Mouse (Mus musculus) neural tube, embryonic 12.5 days (tissue): ENCODE results near the gene Rhd. TPM values are rescaled to one million over a fixed set of nuclear protein-coding genes. Genes with fewer than 3 reads are reported as not detected.

ENCODE experiments used
- ATAC-seq: fragments of 200-750 bp; cut with Nextera tagmentation; 2 replicates; pipeline ENCODE4 v1.8.0; 2017; ENCODE audit warnings: low read depth, mild to moderate bottlenecking, moderate TSS enrichment, moderate library complexity; ENCODE audit not compliant: low FRiP score
- H3K27ac ChIP-seq: fragments of 300-500 bp; sonication (generic); 2 replicates; pipeline ENCODE4 v1.5.1; 2016
- H3K27me3 ChIP-seq: fragments of 300-500 bp; sonication (generic); replicated peaks from 2 replicates; pipeline ENCODE4 v1.6.1; 2016; ENCODE audit warnings: mild to moderate bottlenecking
- H3K36me3 ChIP-seq: fragments of 300-500 bp; sonication (generic); 2 replicates; pipeline ENCODE4 v1.6.1; 2016; ENCODE audit warnings: mild to moderate bottlenecking
- H3K4me1 ChIP-seq: fragments of 300-500 bp; sonication (generic); 2 replicates; pipeline ENCODE4 v1.6.1; 2016
- H3K4me2 ChIP-seq: fragments of 300-500 bp; sonication (generic); replicated peaks from 2 replicates; pipeline ENCODE4 v1.6.1; 2016; ENCODE audit warnings: mild to moderate bottlenecking
- H3K4me3 ChIP-seq: fragments of 300-500 bp; sonication (generic); 2 replicates; pipeline ENCODE4 v1.5.1; 2016
- H3K9ac ChIP-seq: fragments of 300-500 bp; sonication (generic); 2 replicates; pipeline ENCODE4 v1.6.1; 2016; ENCODE audit warnings: mild to moderate bottlenecking
- H3K9me3 ChIP-seq: fragments of 300-500 bp; sonication (generic); 2 replicates; pipeline ENCODE4 v1.6.1; 2016; ENCODE audit warnings: mild to moderate bottlenecking
- WGBS: fragments of 180-500 bp; shearing (Covaris S2); methylation state at CpG from one replicate; pipeline ENCODE4 v1.1.7; 2016; 5-methylcytosine and 5-hydroxymethylcytosine counted together
- polyA plus RNA-seq: library from polyadenylated mRNA; unstranded; fragments of >200 nt; fragmentation: Nextera tagmentation; extraction: Ambion mirVana; gene quantifications from 2 replicates; pipeline ENCODE4 v1.2.1, GENCODE M21; 2016

Gene Rhd
- polyA plus RNA-seq, 1 experiment from 2014 or later, result 6.7 TPM

DNA sequence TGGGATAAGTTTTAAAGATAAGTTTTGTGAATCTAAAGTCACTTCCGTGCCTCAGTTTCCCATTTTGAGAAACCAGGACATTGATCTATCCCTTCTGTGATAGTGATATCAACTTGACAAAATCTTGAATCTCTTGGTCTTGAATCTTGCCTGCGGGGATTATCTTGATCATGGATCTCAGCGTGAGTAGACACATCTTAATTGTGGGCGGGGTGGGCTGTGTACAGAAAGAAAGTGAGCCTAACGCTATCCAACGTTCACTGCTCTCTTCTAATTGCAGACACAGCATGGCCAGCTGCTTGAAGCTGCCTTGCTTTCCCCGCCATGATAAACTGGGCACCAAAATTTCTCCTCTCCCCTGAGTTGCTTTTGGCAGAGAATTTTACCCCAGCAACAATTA is 1.3 kb upstream of the Rhd start:
- Histone ChIP-seq H3K27me3 (no peaks in the 10 kb centered on the region), H3K4me2 (no peak overlapping the region), H3K4me3 (no peak overlapping the region), H3K4me1 (no peaks in the 10 kb centered on the region), H3K9me3 (no peaks in the 10 kb centered on the region), H3K36me3 (no peaks in the 10 kb centered on the region), H3K9ac (no peak overlapping the region), H3K27ac (no peak overlapping the region)
- ATAC-seq, result no peak
- WGBS, result 84% methylated on average over 7 of the region's 7 CpGs

DNA sequence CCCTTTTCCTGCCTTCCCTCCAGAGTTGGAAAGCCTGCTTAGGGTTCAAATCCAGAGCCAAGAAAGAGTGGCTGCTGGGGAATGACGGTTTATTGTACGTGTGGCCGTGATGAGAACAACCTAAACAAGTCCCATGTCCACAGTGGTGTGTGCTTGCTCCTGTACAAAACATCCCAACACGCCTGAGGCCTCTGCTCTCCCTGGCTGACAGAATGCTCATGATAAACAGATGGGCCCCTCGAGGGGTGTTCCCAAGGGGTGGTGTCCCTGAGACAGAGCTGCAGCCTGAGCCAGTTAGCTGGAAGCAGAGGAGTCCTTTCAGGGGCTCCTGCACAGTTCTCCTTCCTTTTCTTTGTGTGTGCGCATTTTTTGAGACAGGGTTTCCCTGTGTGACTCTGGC is 1.0 kb downstream of the Rhd start:
- H3K9me3 ChIP-seq, result no peaks in the 10 kb centered on the region
- H3K36me3 ChIP-seq, result no peaks in the 10 kb centered on the region
- H3K4me2 ChIP-seq, result no peak overlapping the region
- 77% methylated on average over 6 of the region's 6 CpGs for WGBS
- peaks cover 18% of the 10 kb centered on the region for H3K27me3 ChIP-seq
- no peak for ATAC-seq
- no peak overlapping the region for H3K27ac ChIP-seq
- H3K4me3 ChIP-seq, result no peak overlapping the region
- H3K4me1 ChIP-seq, result no peaks in the 10 kb centered on the region
- no peak overlapping the region for H3K9ac ChIP-seq

DNA sequence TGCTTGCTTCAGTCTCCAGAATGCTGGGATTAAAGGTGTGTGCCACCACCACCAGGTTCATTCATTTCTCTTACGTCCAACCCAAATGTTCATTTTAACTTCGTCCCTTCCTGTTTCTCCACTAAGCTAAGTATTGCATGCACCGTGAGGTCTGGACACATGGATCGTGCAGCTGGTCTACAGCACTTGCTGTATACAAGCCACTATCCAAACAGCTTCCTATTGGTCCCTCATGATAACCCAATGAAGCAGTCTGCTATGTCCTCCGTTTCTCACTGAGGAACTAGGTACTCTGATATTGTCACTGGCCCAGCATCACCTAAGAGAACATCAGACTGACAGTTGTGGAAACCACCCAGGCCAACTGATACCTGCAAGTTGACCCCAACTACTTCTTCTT is 1.5 kb downstream of the Rhd start:
- Histone ChIP-seq H3K36me3 (no peaks in the 10 kb centered on the region), H3K9me3 (no peaks in the 10 kb centered on the region), H3K4me2 (no peak overlapping the region), H3K4me3 (no peak overlapping the region), H3K27ac (no peak overlapping the region), H3K4me1 (no peaks in the 10 kb centered on the region), H3K27me3 (peaks cover 23% of the 10 kb centered on the region), H3K9ac (no peak overlapping the region)
- WGBS, result 92% methylated on average over 5 of the region's 5 CpGs
- ATAC-seq, result no peak

DNA sequence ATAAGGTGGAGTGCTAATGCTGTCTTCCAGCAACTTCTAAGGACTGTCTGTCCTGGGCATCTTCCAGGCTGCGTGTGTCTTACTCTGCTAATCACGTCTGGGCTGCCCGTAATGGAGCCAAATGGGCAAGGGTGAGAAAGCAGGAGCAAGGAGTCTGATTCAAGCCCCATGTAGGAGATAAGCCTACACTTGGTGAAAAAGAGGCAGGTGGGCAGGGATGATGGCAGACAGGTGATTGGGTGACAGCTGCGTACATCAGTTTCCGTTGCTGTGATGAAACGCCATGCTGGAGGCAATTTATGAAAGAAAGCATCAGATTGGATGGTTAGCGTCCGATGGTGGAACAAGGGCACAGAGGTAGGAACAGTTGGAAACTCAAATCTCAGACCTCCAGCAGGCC is 2.9 kb downstream of the Rhd start:
- H3K27ac ChIP-seq, result no peak overlapping the region
- H3K9ac ChIP-seq, result no peak overlapping the region
- H3K9me3 ChIP-seq, result no peaks in the 10 kb centered on the region
- WGBS, result 94% methylated on average over 8 of the region's 8 CpGs
- H3K4me1 ChIP-seq, result no peaks in the 10 kb centered on the region
- no peak overlapping the region for H3K4me3 ChIP-seq
- no peak overlapping the region for H3K4me2 ChIP-seq
- ATAC-seq, result no peak
- H3K36me3 ChIP-seq, result no peaks in the 10 kb centered on the region
- H3K27me3 ChIP-seq, result peaks cover 25% of the 10 kb centered on the region

DNA sequence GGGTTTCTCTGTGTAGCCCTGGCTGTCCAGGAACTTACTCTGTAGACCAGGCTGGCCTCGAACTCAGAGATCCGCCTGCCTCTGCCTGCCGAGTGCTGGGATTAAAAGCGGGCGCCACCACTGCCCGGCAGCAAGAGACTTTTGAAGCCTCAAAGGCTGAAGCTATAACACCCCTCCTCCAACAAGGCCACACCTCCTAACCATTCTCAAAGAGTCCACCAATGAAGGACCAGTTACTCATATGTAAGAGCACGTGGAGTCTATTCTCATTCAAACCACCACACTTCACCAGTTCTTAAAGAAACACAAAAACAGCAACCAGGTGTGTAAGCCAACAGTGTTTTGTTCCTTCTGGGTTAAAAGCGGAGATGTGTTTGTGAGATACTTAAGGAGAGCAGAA is 3.3 kb downstream of the Rhd start:
- H3K4me3 ChIP-seq, result no peak overlapping the region
- WGBS, result 89% methylated on average over 8 of the region's 8 CpGs
- H3K27ac ChIP-seq, result no peak overlapping the region
- no peak overlapping the region for H3K4me2 ChIP-seq
- peaks cover 25% of the 10 kb centered on the region for H3K27me3 ChIP-seq
- H3K9ac ChIP-seq, result no peak overlapping the region
- no peaks in the 10 kb centered on the region for H3K9me3 ChIP-seq
- ATAC-seq, result no peak
- no peaks in the 10 kb centered on the region for H3K36me3 ChIP-seq
- no peaks in the 10 kb centered on the region for H3K4me1 ChIP-seq

DNA sequence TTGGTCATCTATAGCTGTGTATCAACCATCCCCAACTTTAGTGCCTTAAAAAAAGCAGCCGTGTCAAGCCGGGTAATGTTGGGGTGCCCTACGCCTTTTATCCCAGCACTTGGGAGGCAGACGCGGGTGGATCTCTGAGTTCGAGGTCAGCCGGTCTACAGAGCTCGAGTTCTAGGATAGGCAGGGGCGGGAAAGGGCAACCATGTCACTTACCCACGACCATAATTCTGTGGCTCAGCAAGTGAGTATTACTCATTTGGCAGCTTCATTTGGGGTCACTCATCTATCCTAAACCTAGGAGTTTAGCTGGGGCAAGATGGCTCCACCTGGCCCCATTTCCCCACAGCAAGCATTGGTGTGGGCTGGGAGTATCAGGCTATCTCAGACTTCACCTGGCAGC is 3.7 kb downstream of the Rhd start:
- Histone ChIP-seq H3K4me1 (no peaks in the 10 kb centered on the region), H3K4me2 (no peak overlapping the region), H3K9me3 (no peaks in the 10 kb centered on the region), H3K27ac (no peak overlapping the region), H3K9ac (no peak overlapping the region), H3K4me3 (no peak overlapping the region), H3K36me3 (no peaks in the 10 kb centered on the region), H3K27me3 (peaks cover 25% of the 10 kb centered on the region)
- no peak for ATAC-seq
- WGBS, result 90% methylated on average over 10 of the region's 10 CpGs

DNA sequence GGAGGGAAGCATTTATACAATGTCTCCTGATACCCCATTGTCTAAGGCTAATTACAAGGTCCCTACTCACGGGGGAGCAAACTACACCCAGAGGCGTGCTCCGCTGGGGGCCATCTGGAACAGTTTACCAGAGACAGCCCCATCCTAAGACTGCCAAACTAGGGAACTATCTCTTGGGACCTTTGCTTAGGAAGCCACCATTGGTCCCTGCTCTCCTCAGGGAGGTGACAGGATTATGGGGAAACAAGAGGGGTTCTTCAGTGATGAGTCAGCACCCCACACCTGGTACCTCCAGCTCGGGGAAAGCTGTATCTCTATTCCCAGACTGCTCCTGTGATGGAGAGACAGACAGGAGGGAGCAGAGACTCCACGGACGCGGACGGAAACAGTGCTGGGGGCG is 4.2 kb downstream of the Rhd start:
- Histone ChIP-seq H3K27me3 (peaks cover 25% of the 10 kb centered on the region), H3K4me1 (no peaks in the 10 kb centered on the region)
- ATAC-seq, result no peak

DNA sequence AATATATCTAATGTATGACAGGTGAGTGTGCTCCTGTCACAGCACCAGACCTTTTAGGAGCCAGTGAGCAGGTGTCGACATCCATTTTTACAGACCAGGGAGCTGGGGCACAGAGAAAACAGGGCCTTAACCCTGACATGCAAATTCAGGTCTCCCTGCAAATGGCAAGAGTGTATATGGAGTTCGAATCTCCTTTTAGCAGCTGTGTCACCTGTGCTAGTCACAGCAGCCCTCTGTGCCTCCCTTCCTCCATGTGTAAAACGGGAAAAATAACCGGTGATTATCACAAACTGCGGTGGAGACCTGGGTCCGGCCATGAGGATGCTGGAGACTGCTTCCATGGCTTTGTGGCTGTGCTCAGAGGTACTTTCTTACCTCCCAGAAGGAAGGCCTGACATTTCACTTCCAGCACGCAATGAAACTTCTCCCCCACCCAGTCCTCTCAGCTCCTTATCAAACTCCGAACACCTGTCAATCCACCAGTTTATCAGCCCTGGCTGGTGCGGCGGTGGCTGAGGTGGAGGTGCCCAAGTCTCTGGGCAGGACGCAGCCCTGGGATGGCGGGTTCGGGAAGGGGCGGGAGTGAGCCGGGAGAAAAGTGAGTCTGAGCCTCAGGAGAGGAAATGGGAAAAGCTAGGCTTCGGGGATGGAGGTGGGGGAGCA is 4.9 kb downstream of the Rhd start:
- H3K4me1 ChIP-seq, result no peaks in the 10 kb centered on the region
- no peaks in the 10 kb centered on the region for H3K9me3 ChIP-seq
- no peak for ATAC-seq
- H3K27me3 ChIP-seq, result peaks cover 25% of the 10 kb centered on the region
- H3K27ac ChIP-seq, result no peak overlapping the region
- H3K9ac ChIP-seq, result 0 out of 2 replicates have a peak overlapping the region, but pooled peaks have one; percentile 23
- no peaks in the 10 kb centered on the region for H3K36me3 ChIP-seq
- H3K4me3 ChIP-seq, result no peak overlapping the region
- WGBS, result 14% methylated on average over 16 of the region's 16 CpGs
- no peak overlapping the region for H3K4me2 ChIP-seq

More for the DNA sequence above, 4.2 kb downstream of the Rhd start:
- no peak overlapping the region for H3K4me2 ChIP-seq
- no peak overlapping the region for H3K4me3 ChIP-seq
- no peaks in the 10 kb centered on the region for H3K9me3 ChIP-seq
- no peaks in the 10 kb centered on the region for H3K36me3 ChIP-seq
- no peak overlapping the region for H3K27ac ChIP-seq
- WGBS, result 32% methylated on average over 9 of the region's 9 CpGs
- H3K9ac ChIP-seq, result no peak overlapping the region

DNA sequence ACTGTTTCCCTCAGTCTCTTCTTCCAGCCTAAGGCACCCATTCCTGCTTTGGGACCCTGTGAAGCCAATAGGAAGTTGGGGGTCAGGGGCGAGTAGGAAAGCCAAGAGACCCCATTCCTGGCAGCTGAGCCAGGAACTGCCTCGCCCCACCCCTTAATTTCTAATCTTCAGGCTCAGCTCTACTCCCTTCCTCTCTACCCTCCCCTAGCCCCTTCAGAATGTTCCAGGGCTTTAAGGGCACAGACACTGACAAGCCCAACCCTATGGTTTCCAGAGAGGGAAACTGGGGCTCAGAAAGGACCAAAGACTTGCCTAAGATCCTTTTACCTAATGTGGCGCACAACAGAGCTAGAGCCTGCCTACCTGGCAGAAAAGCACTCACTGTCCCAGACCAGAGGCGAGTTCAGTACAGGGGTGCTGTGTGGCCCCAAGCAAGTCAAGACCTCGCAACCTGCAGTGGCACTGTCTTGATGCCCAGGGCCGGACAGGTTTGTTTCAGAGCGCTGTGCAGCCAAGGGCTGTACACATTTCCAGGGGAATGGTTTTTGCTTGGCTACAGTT is 5.6 kb downstream of the Rhd start:
- Histone ChIP-seq H3K9me3 (no peaks in the 10 kb centered on the region), H3K27ac (no peak overlapping the region), H3K4me1 (no peaks in the 10 kb centered on the region), H3K27me3 (peaks cover 25% of the 10 kb centered on the region), H3K4me3 (no peak overlapping the region), H3K4me2 (no peak overlapping the region), H3K9ac (no peak overlapping the region), H3K36me3 (no peaks in the 10 kb centered on the region)
- no peak for ATAC-seq
- WGBS, result 57% methylated on average over 7 of the region's 7 CpGs

DNA sequence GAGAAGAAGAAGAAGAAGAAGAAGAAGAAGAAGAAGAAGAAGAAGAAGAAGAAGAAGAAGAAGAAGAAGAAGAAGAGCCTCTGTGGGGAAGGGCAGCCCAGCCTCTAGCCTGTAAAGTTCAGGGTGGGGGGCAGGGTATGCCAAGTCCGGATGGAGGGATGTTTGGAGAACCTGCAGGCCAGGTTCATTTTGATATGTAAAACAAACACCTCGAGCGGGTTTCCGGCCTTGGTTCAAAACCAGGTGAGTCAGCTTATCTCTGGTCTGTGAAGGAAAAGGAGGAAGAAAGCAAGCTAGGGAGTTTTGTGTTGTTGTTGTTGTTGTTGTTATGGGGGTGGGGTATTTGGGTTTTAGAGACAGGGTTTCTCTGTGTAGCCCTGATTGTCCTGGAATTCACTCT is 7.1 kb downstream of the Rhd start:
- H3K9ac ChIP-seq, result no peak overlapping the region
- H3K27me3 ChIP-seq, result peaks cover 25% of the 10 kb centered on the region
- H3K27ac ChIP-seq, result no peak overlapping the region
- WGBS, result 35% methylated on average over 4 of the region's 4 CpGs
- no peaks in the 10 kb centered on the region for H3K36me3 ChIP-seq
- H3K4me3 ChIP-seq, result no peak overlapping the region
- no peak overlapping the region for H3K4me2 ChIP-seq
- no peaks in the 10 kb centered on the region for H3K9me3 ChIP-seq
- H3K4me1 ChIP-seq, result no peaks in the 10 kb centered on the region
- ATAC-seq, result no peak

DNA sequence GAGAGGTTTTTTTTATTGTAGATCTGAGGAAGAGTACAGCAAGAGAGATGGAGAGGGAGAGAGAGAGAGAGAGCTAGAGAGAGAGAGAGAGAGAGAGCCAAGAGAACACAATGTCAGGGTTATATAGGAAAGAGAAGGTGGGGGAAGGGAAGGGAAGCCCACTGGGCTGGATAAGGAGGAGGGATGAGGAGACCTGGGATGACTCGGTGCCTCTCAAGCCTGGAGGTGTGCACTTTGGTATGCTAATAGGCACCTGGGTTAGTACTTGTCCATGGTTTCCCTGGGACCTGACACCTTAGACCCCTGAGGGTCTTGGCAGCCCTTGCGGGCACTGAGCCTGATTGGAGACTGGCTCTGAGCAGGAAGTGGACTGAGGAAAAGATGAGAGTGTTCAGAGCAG is 7.6 kb downstream of the Rhd start:
- H3K9me3 ChIP-seq, result no peaks in the 10 kb centered on the region
- H3K36me3 ChIP-seq, result no peaks in the 10 kb centered on the region
- no peak overlapping the region for H3K27ac ChIP-seq
- no peak for ATAC-seq
- WGBS, result 44% methylated on average over 2 of the region's 2 CpGs
- no peak overlapping the region for H3K9ac ChIP-seq
- H3K4me3 ChIP-seq, result no peak overlapping the region
- H3K4me1 ChIP-seq, result no peaks in the 10 kb centered on the region
- no peak overlapping the region for H3K4me2 ChIP-seq
- peaks cover 25% of the 10 kb centered on the region for H3K27me3 ChIP-seq

DNA sequence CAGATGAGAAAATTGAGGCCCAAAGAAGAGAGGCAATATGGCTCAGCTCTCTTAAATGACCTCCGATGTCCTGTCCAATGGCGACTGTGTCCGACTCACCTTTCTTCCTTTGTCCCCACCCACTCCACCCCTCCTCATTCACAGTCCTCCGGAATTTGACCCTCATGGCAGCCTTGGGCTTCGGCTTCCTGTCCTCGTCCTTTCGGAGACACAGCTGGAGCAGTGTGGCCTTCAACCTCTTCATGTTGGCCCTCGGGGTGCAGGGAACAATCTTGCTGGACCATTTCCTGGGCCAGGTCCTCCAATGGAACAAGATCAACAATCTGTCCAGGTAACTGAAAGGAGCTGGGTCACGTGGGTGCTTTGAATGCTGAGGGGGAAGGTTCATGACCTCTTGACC is 11.8 kb downstream of the Rhd start:
- Histone ChIP-seq H3K4me1 (peaks cover 6% of the 10 kb centered on the region; the same call in 1 of the 2 replicates), H3K27me3 (no peaks in the 10 kb centered on the region), H3K4me3 (no peak overlapping the region), H3K9ac (no peak overlapping the region), H3K36me3 (no peaks in the 10 kb centered on the region), H3K27ac (no peak overlapping the region), H3K4me2 (no peak overlapping the region), H3K9me3 (no peaks in the 10 kb centered on the region)
- 90% methylated on average over 9 of the region's 9 CpGs for WGBS
- no peak for ATAC-seq

DNA sequence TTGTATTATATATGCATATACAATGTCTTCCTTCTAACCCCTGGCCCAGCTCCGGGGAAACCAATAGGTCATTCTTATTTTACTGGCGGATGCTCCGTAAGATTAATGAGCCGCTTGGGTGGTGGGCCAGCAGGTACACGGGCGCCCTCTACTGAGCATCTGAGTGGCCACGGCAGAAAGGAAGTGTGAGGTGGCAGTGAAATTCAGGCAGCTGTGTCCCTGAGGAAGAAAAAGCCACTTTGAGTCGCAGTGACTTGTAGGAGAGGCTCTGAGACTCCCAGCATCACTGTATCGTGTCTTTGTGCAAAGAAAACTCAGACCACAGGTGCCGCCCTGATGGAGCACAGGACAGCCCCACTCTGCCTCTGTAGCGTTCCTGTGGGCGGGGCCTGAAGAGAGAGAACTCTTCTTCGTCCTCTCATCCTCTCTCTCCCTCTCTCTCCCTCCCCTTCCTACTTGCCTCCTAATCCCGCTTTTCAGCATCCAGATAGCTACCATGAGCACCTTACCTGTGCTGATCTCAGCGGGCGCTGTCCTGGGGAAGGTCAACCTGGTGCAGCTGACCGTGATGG is 15.2 kb downstream of the Rhd start:
- 0 out of 2 replicates have a peak, but pooled peaks cover 2% of the 10 kb centered on the region for H3K27me3 ChIP-seq
- 4% methylated on average over 17 of the region's 17 CpGs for WGBS
- peak; percentile 17; the same call in 1 of the 2 replicates for ATAC-seq
- H3K4me1 ChIP-seq, result peaks cover 6% of the 10 kb centered on the region; the same call in 1 of the 2 replicates
- H3K4me3 ChIP-seq, result no peak overlapping the region; the same call in 1 of the 2 replicates
- H3K9ac ChIP-seq, result no peak overlapping the region
- no peak overlapping the region for H3K27ac ChIP-seq
- peak overlapping the region; percentile 60 for H3K4me2 ChIP-seq
- H3K36me3 ChIP-seq, result no peaks in the 10 kb centered on the region
- no peaks in the 10 kb centered on the region for H3K9me3 ChIP-seq
